Comparison of ENCODE assay signal across 8 mouse cellular contexts in the genomic region with DNA sequence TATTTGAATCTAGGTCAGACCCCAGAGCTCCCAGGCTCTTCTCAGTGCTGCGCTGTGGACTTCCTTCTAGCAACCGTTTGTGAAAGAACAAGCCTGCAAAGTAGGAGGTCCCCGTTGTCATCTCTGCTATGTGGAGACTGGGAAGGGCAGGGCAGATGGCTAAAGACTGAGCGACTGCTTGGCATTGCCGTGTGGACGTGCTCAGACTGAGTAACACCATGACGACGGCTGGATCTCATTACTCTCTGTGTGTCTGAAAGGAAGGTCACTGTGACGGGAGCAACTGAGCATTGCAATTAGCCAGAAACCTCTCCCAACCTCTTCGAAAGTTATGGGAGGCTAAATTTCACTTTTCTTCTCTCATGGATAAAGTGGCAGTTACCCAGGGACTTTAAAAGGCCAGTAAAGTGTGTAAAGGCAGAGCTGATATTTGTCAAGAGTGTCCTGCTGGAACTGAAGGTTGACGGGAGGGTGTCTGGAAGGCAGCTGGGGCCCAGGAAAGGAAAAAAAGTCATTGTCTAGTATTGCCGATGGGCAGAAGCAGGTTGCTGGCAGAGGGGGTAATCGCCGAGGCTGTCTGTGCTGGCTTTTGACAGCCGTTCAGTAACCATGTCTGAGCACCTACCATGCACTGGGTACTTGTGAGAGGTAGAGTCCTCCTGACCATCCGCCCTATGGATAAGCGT. TPM values are rescaled to one million over a fixed set of nuclear protein-coding genes. Genes with fewer than 3 reads are reported as not detected.
DNase-seq lines count a peak whose midpoint lies in the region; ATAC-seq and TF ChIP-seq lines count a peak whose summit lies in the region.

No protein-coding gene starts in this region.

- H3K9me3 ChIP-seq in limb, embryonic 12.5 days = no peaks in the 10 kb centered on the region

- 0 out of 2 replicates have a peak, but pooled peaks have one; percentile 56 for ATAC-seq in limb, embryonic 12.5 days (ENCODE audit: insufficient number of reproducible peaks, insufficient read depth, low FRiP score, low TSS enrichment, low read depth)

- peak overlapping the region; percentile 24; the same call in 1 of the 2 replicates for H3K27ac ChIP-seq in gastrocnemius, adult 2 months
- H3K27ac ChIP-seq in cerebellum, adult 2 months (ENCODE audit: insufficient read depth, low read length) = no peak overlapping the region; the same call in 1 of the 2 replicates
- no peak overlapping the region for H3K27ac ChIP-seq in limb, embryonic 12.5 days

- TF ChIP-seq POLR2A in cerebellum, adult 2 months (IDR thresholded peaks at IDR 0.05; ENCODE audit: borderline replicate concordance, insufficient read depth, low read length) = no peak

- DNase-seq in gastrocnemius, adult 2 months = peak; percentile 44
- no peak for DNase-seq in gastrocnemius, postnatal 10 days
- peak; percentile 12 to 38 for DNase-seq in cerebellum, adult 2 months
- DNase-seq in gastrocnemius, postnatal 14 days = peak; percentile 27
- peak; percentile 40 for DNase-seq in skeletal muscle tissue, adult 2 months (ENCODE audit: low read depth, low spot score)
- no peak for DNase-seq in left cerebral cortex, postnatal 36 days (ENCODE audit: low spot score in 2 of 2)
- DNase-seq in natural killer cell, adult 2 months (ENCODE audit: low spot score in 2 of 2) = no peak

- no peaks in the 10 kb centered on the region for H3K36me3 ChIP-seq in limb, embryonic 12.5 days

- peak overlapping the region; percentile 9; the same call in 1 of the 2 replicates for H3K4me2 ChIP-seq in limb, embryonic 12.5 days

- H3K9ac ChIP-seq in limb, embryonic 12.5 days (replicated peaks) = no peak overlapping the region

- no peaks in the 10 kb centered on the region for H3K27me3 ChIP-seq in cerebellum, adult 2 months (ENCODE audit: control insufficient read depth, insufficient read depth, low read length)
- no peaks in the 10 kb centered on the region for H3K27me3 ChIP-seq in limb, embryonic 12.5 days

- intact Hi-C loops in gastrocnemius, adult 2 months (cut with DNase I) = no loop called here
- intact Hi-C loops in gastrocnemius, postnatal 14 days (cut with DNase I; ENCODE audit: low total_unique reads) = no loop called here
- intact Hi-C loops in left cerebral cortex, postnatal 36 days (cut with DNase I) = no loop called here

- H3K4me1 ChIP-seq in cerebellum, adult 2 months (ENCODE audit: control insufficient read depth, insufficient read depth, low read length) = no peaks in the 10 kb centered on the region
- H3K4me1 ChIP-seq in limb, embryonic 12.5 days (replicated peaks) = peaks cover 12% of the 10 kb centered on the region

- WGBS in cerebellum, adult 2 months = 18% methylated on average over 17 of the region's 17 CpGs
- WGBS in limb, embryonic 12.5 days = 33% methylated on average over 17 of the region's 17 CpGs

- peak overlapping the region; percentile 22 for H3K4me3 ChIP-seq in gastrocnemius, adult 2 months
- H3K4me3 ChIP-seq in cerebellum, adult 2 months (replicated peaks; ENCODE audit: insufficient read depth, low read depth, low read length) = no peak overlapping the region
- H3K4me3 ChIP-seq in limb, embryonic 12.5 days (replicated peaks) = no peak overlapping the region

- TF ChIP-seq CTCF in gastrocnemius, adult 2 months (IDR thresholded peaks at IDR 0.05) = no peak
- no peak for TF ChIP-seq CTCF in cerebellum, adult 2 months (IDR thresholded peaks at IDR 0.05; ENCODE audit: borderline replicate concordance, insufficient read depth, low read depth, low read length)

RNA-seq across cellular contexts. Expression of gene Kcne4, which starts 36.0 kb away (rescaled TPM):
- total RNA-seq in gastrocnemius, adult 2 months (2021) = 1 to 10 TPM in 1 of 2 experiments, under 1 TPM in 1; 0.61 to 1.3 TPM
- 1 to 10 TPM; 3.2 to 3.4 TPM for total RNA-seq in gastrocnemius, postnatal 10 days (2021)
- 0.40 and 0.56 TPM in 2 replicates for polyA plus RNA-seq in cerebellum, adult 2 months (2012; rRNA removed)
- 1 to 10 TPM; 1.5 to 2.3 TPM for total RNA-seq in gastrocnemius, postnatal 14 days (2021)
- 2.6 and 5.1 TPM in 2 replicates for polyA plus RNA-seq in limb, embryonic 12.5 days (2016; fragmentation: Nextera tagmentation; extraction: Ambion mirVana)
- total RNA-seq in left cerebral cortex, postnatal 36 days (2021) = 1 to 10 TPM; 1.1 to 1.3 TPM

Comparison
In these comparisons a context has a peak if more than half of its experiments do, and no peak if none do; other contexts are left out.
1. DNase-seq: peak in gastrocnemius, adult 2 months (single experiment), cerebellum, adult 2 months (2 of 2), gastrocnemius, postnatal 14 days (single experiment) and skeletal muscle tissue, adult 2 months (single experiment); none in gastrocnemius, postnatal 10 days (single experiment), left cerebral cortex, postnatal 36 days (0 of 2) and natural killer cell, adult 2 months (0 of 2).